Mouse (Mus musculus): ENCODE results near the gene Rnf114. TPM values are rescaled to one million over a fixed set of nuclear protein-coding genes. Genes with fewer than 3 reads are reported as not detected.

The Rnf114 gene
- total and polyA plus RNA-seq, 2 experiments: 44.3 to 71.0 TPM

DNA sequence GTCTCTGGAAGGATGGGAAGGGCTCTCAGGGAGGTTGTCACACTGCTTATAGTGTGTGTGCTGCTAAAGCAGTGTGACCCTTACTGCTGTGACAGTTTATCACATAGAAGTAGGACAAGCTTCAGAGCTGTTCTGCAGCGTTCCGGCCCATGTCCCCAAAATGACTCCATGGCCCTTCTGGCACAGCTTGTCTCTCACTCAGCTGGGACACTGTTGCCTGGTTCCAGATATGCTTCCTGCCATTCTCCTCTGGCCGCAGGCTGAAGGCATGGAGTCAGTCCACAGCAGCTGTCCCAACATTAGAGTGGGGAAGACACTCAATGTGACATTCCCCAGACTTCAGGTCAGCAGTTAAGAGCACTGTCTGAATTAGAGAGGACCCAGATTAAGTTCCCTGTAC, 33.9 kb upstream of the Rnf114 start:
- TF ChIP-seq POLR2A (IDR thresholded peaks at IDR 0.05; ENCODE audit: extremely low read depth, insufficient read depth, low read length) (no peak), CTCF (IDR thresholded peaks at IDR 0.05; ENCODE audit: low read depth, low read length) (no peak)
- Histone ChIP-seq H3K79me2 (ENCODE audit: control insufficient read depth, insufficient read depth, low read length) (no peaks in the 10 kb centered on the region), H3K9ac (ENCODE audit: low read depth, low read length) (no peak overlapping the region), H3K27me3 (ENCODE audit: control insufficient read depth, insufficient read depth, low read length) (no peaks in the 10 kb centered on the region), H3K4me3 (ENCODE audit: insufficient read depth, low read depth, low read length) (no peak overlapping the region), H3K36me3 (ENCODE audit: control insufficient read depth, insufficient read depth, low read length) (peaks cover 16% of the 10 kb centered on the region; the same call in 1 of the 2 replicates), H3K27ac (replicated peaks; ENCODE audit: insufficient read depth, low read depth, low read length) (no peak overlapping the region), H3K4me1 (ENCODE audit: control insufficient read depth, insufficient read depth, low read length) (no peaks in the 10 kb centered on the region)
- DNase-seq (ENCODE audit: extremely low read depth, low read depth, low spot score): no peak
- WGBS: 93% methylated on average over 3 of the region's 3 CpGs

DNA sequence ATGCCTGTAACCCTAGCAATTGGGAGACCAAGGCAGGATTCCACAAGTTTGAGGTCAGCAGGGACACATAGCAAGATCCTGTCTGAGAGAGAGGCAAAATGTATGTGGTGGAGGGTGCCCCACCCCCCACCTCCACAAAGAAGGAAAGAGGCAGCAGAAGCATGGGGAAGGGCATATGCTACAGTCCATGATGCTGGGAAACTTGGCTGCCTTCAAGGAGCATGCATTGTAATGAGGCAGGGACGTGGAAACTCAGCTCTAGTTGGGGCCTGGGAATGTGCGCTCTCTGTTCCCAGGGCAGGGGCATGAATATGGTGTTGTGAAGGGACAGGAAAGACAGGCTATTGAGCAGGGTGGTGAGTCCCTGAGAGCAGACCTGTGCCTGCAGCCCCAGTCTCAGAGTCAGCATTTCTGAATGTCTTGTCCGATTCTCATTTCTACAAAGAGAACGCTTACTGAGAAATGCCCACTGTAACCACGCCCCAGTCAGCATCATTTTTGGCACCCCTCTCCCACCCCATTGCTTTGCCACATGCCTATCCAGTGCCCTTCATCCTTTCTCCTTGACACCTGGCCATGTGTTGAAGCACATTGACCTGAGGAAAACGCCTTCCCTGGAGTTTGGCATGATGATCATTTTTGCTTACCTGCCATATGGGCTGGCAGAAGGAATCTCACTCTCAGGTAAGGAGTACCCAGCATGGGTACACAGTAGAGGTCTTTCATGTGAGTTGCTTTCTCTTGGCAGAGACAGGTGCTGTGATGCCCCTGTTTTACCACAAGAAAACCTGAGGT, 33.2 kb upstream of the Rnf114 start:
- Histone ChIP-seq H3K79me2 (ENCODE audit: control insufficient read depth, insufficient read depth, low read length) (no peaks in the 10 kb centered on the region), H3K36me3 (ENCODE audit: control insufficient read depth, insufficient read depth, low read length) (peaks cover 11% of the 10 kb centered on the region; the same call in 1 of the 2 replicates), H3K4me3 (ENCODE audit: insufficient read depth, low read depth, low read length) (no peak overlapping the region), H3K27me3 (ENCODE audit: control insufficient read depth, insufficient read depth, low read length) (no peaks in the 10 kb centered on the region), H3K4me1 (ENCODE audit: control insufficient read depth, insufficient read depth, low read length) (no peaks in the 10 kb centered on the region), H3K9ac (ENCODE audit: low read depth, low read length) (no peak overlapping the region), H3K27ac (replicated peaks; ENCODE audit: insufficient read depth, low read depth, low read length) (no peak overlapping the region)
- TF ChIP-seq POLR2A (IDR thresholded peaks at IDR 0.05; ENCODE audit: extremely low read depth, insufficient read depth, low read length): no peak
- WGBS: 96% methylated on average over 6 of the region's 6 CpGs
- DNase-seq (ENCODE audit: extremely low read depth, low read depth, low spot score): no peak

DNA sequence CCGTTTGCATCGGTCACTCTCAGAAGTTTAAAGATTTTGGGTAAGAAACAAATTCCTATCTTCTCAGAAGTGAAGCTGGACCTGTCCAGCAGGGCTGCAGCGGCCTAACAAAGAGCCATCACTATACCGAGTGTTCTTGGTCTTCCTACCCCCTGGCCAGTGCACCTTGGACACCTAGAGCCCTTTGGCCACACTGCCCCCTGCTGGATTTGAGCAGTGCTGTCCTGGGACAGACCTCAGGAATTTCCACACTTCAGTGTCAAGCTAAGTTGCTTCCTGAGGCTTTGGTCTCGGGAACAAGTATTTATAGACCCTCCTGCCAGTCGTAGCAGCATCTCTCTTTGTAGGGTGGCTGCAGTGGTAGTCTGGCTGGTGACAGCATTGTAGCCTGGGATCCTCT, 29.5 kb upstream of the Rnf114 start:
- no peak overlapping the region for H3K4me3 ChIP-seq (ENCODE audit: insufficient read depth, low read depth, low read length)

DNA sequence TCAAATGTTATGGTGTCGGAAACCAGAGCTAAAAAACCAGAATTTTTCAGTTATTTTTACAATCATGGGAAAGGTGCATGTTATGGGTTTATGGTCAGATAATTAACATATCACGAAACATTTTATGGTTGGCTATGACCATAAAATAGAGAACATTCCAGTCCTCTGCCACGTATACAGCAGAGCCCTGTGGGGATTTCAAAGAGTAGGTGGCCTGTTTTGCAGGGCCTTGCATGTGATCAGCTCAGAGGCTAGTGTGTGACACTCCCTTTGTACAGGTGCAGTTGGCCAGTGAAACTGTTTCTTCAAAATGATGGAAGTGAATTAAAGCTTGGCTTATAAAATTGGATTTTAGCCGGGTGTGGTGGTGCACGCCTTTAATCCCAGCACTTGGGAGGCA, 28.6 kb upstream of the Rnf114 start:
- TF ChIP-seq POLR2A (IDR thresholded peaks at IDR 0.05; ENCODE audit: extremely low read depth, insufficient read depth, low read length): no peak
- no peak for TF ChIP-seq CTCF (IDR thresholded peaks at IDR 0.05; ENCODE audit: low read depth, low read length)
- Histone ChIP-seq H3K4me3 (ENCODE audit: insufficient read depth, low read depth, low read length) (no peak overlapping the region), H3K4me1 (ENCODE audit: control insufficient read depth, insufficient read depth, low read length) (no peaks in the 10 kb centered on the region), H3K36me3 (ENCODE audit: control insufficient read depth, insufficient read depth, low read length) (peaks cover 5% of the 10 kb centered on the region; the same call in 1 of the 2 replicates), H3K27ac (replicated peaks; ENCODE audit: insufficient read depth, low read depth, low read length) (no peak overlapping the region), H3K9ac (ENCODE audit: low read depth, low read length) (no peak overlapping the region), H3K79me2 (ENCODE audit: control insufficient read depth, insufficient read depth, low read length) (no peaks in the 10 kb centered on the region), H3K27me3 (ENCODE audit: control insufficient read depth, insufficient read depth, low read length) (no peaks in the 10 kb centered on the region)
- WGBS: 97% methylated on average over 5 of the region's 5 CpGs
- no peak for DNase-seq (ENCODE audit: extremely low read depth, low read depth, low spot score)

More for the DNA sequence above, 29.5 kb upstream of the Rnf114 start:
- no peak overlapping the region for H3K27ac ChIP-seq (replicated peaks; ENCODE audit: insufficient read depth, low read depth, low read length)
- peaks cover 5% of the 10 kb centered on the region; the same call in 1 of the 2 replicates for H3K36me3 ChIP-seq (ENCODE audit: control insufficient read depth, insufficient read depth, low read length)
- no peaks in the 10 kb centered on the region for H3K79me2 ChIP-seq (ENCODE audit: control insufficient read depth, insufficient read depth, low read length)
- DNase-seq (ENCODE audit: extremely low read depth, low read depth, low spot score): peak; percentile 49
- H3K27me3 ChIP-seq (ENCODE audit: control insufficient read depth, insufficient read depth, low read length): no peaks in the 10 kb centered on the region
- no peak overlapping the region for H3K9ac ChIP-seq (ENCODE audit: low read depth, low read length)
- 59% methylated on average over 6 of the region's 6 CpGs for WGBS
- TF ChIP-seq POLR2A (IDR thresholded peaks at IDR 0.05; ENCODE audit: extremely low read depth, insufficient read depth, low read length) (no peak), CTCF (IDR thresholded peaks at IDR 0.05; ENCODE audit: low read depth, low read length) (peak; percentile 96)
- no peaks in the 10 kb centered on the region for H3K4me1 ChIP-seq (ENCODE audit: control insufficient read depth, insufficient read depth, low read length)

DNA sequence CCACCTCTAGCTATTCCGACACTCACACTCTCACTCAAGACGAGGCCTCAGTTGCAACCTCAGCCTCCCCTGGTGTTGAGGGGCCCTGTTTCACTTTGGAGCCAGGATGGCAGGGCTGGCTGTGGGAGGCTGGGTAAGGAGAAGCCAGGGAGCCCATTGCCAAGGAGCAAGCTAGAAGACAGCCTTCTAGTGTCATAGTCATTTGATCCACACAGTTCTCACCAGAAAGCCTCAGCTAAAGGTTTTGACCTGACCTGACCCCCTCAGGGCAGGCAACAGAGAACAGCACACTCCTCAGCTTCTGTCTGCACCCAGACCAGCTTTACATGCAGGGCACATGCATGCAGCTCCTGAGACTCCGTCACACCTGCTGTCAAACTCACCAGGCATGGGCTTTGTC, 26.5 kb upstream of the Rnf114 start:
- Histone ChIP-seq H3K36me3 (ENCODE audit: control insufficient read depth, insufficient read depth, low read length) (peaks cover 9% of the 10 kb centered on the region; the same call in 1 of the 2 replicates), H3K4me3 (ENCODE audit: insufficient read depth, low read depth, low read length) (no peak overlapping the region), H3K79me2 (ENCODE audit: control insufficient read depth, insufficient read depth, low read length) (no peaks in the 10 kb centered on the region), H3K27ac (replicated peaks; ENCODE audit: insufficient read depth, low read depth, low read length) (no peak overlapping the region), H3K4me1 (ENCODE audit: control insufficient read depth, insufficient read depth, low read length) (no peaks in the 10 kb centered on the region), H3K9ac (ENCODE audit: low read depth, low read length) (no peak overlapping the region), H3K27me3 (ENCODE audit: control insufficient read depth, insufficient read depth, low read length) (no peaks in the 10 kb centered on the region)
- TF ChIP-seq POLR2A (IDR thresholded peaks at IDR 0.05; ENCODE audit: extremely low read depth, insufficient read depth, low read length) (no peak), CTCF (IDR thresholded peaks at IDR 0.05; ENCODE audit: low read depth, low read length) (no peak)
- DNase-seq (ENCODE audit: extremely low read depth, low read depth, low spot score): no peak
- 94% methylated on average over 3 of the region's 3 CpGs for WGBS

DNA sequence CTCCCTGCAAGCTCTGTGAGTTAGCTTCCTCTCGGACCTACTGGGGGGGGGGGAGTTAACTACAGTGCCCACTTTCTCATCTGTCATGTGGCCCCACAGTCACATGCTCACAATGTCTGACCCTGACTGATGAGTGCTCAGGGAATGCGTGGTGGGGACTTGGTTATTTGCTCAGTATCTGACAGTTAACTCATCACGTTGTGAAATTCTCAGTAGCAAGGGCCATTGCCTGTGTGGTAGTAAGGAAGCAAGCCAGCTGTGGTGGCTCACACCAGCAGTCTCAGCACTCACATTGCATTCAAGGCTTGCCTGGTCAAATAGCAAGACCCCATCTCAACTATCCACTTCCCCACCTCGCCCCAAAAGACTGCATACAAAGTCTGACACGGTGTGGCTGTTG, 25.2 kb upstream of the Rnf114 start:
- Histone ChIP-seq H3K27me3 (ENCODE audit: control insufficient read depth, insufficient read depth, low read length) (no peaks in the 10 kb centered on the region), H3K79me2 (ENCODE audit: control insufficient read depth, insufficient read depth, low read length) (no peaks in the 10 kb centered on the region), H3K36me3 (ENCODE audit: control insufficient read depth, insufficient read depth, low read length) (peaks cover 9% of the 10 kb centered on the region; the same call in 1 of the 2 replicates), H3K4me1 (ENCODE audit: control insufficient read depth, insufficient read depth, low read length) (no peaks in the 10 kb centered on the region), H3K9ac (ENCODE audit: low read depth, low read length) (no peak overlapping the region), H3K27ac (replicated peaks; ENCODE audit: insufficient read depth, low read depth, low read length) (no peak overlapping the region), H3K4me3 (ENCODE audit: insufficient read depth, low read depth, low read length) (no peak overlapping the region)
- WGBS: 74% methylated on average over 5 of the region's 5 CpGs
- TF ChIP-seq POLR2A (IDR thresholded peaks at IDR 0.05; ENCODE audit: extremely low read depth, insufficient read depth, low read length) (no peak), CTCF (IDR thresholded peaks at IDR 0.05; ENCODE audit: low read depth, low read length) (no peak)
- DNase-seq (ENCODE audit: extremely low read depth, low read depth, low spot score): no peak
